Mouse (Mus musculus) urinary bladder, postnatal 36 days (tissue): ENCODE data around the gene Btbd35f20.
"Not testable (repeated sequence)": the region's sequence is repeated elsewhere in the genome, so short reads cannot be mapped to it uniquely, and the experiment has no call there.

Source experiments
- DNase-seq, 2 experiments: peaks; one replicate each; pipeline ENCODE4 v3.0.0; 2022; ENCODE audit warnings: low spot score in 2 of 2, mixed read lengths in 1 of 2

Gene Btbd35f20

DNA sequence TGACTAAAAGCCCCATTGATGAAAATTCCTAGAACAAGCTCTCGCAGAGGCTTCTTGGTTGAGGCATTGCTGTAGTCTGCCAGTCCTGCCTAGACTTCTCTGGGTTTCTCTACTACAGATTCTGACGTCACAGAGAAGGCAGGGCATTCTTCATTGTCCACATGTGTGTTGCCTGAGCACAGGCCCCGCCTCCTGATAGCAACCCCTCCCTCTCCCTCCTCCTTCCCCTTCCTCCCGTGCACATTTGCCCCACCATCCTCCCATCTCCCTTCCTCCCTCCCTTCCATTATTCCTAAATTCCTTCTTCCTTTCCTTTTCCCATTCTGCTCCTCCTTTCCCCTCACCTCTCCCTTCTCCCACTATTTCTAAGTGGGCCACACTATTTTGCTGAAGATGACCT is at the start of gene Btbd35f20:
TSS of gene Btbd35f20 (minus strand) at position 101 of the 400 bp plus-strand sequence.
- DNase-seq = not testable (repeated sequence)
